Mouse (Mus musculus) induced T-regulatory cell, adult 2 months (primary cell): ENCODE measurements around the gene H2afb1.
"Not testable (repeated sequence)": the region's sequence is repeated elsewhere in the genome, so short reads cannot be mapped to it uniquely, and the experiment has no call there.

Source experiments
- DNase-seq: peaks from one replicate; pipeline ENCODE4 v3.0.0-alpha.2; 2012; ENCODE audit warnings: low read depth

H2afb1 gene

DNA sequence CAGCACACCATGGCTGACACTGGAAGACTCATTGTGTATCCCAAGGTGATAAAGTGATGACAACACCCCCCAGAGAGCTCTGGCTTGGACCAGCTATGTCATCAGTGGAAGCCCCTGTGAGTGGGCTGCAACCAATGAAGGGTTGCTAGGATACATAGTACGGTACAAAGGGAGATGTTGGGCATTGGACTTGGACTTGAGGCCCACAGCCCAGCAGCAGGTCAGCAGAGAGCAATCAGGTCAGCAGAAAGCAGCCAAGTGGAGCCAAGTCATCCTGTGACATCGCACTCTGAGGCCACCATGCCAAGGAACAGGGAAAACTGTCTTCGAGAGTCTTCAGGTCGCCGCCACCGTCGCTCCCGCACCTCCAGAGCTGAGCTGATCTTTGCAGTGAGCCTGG lies at the start of gene H2afb1:
Gene H2afb1, plus strand, starts transcription at position 301 of the 400 bp plus-strand sequence.
- not testable (repeated sequence) for DNase-seq

GRCm38 (mm10) chrX:117036085-117036484 lies 21.5 kb downstream of the H2afb1 start:
- no peak for DNase-seq
